Mouse (Mus musculus): ENCODE measurements around the gene Adar.

The Adar gene
- long read RNA-seq, experiment 1, partial matches to known transcripts, result 2 of 5 reads
- long read RNA-seq, experiment 1, other reads (novel, unspliced or antisense), result 3 of 5 reads
- long read RNA-seq, experiment 2, partial matches to known transcripts, result 0 of 3 reads
- long read RNA-seq, experiment 2, other reads (novel, unspliced or antisense), result 2 of 3 reads

DNA sequence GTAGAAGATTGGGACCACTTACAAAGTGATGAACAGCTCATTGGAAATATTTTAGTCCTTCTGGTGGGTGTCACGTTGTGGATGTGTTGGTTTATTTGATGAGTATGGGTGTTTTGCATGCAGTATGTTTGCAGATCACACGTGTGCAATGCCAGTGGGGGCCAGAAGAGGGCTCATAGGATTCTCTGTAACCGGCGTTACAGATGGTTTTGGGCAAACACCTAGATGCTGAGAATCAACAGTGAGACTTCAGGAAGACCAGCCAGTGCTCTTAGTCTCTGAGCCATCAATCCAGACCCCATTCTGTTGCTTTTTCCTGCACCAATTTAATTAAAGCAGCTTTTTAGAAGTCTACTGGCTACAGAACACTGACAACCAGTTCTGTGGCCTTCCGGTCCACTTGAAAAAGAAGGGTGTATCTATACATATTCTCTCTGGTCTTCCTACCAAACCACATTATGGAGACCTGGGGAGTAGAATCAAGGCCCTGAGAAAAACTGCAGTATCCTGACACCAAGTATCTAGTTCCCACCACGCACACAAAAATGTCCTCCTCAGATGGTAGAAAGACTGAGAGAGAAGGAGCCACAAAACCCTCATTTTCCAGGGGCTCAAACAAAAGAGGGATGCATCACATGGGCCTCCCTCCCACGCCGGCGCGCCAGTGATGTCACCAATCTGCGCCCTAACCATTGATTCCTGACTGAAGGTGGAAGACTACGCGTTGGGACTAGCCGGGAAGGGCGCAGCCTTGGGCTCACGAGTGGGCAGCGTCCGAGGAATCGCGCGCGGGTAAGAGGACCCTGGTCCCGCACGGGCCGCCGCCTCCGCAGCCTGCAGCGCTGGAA, at the start of gene Adar:
Adar (plus strand) TSS at position 664 of the 848 bp plus-strand sequence.
- intact Hi-C loops (cut with DNase I), result loop anchor here (5.0 kb wide), 1 partner anchor 58 kb away; the partner anchor contains the start of gene Ube2q1

- intact Hi-C loops (cut with DNase I), result no loop called here
Measured at GRCm38 (mm10) chr3:89667131-89667530, 47.7 kb upstream of the Adar start.

DNA sequence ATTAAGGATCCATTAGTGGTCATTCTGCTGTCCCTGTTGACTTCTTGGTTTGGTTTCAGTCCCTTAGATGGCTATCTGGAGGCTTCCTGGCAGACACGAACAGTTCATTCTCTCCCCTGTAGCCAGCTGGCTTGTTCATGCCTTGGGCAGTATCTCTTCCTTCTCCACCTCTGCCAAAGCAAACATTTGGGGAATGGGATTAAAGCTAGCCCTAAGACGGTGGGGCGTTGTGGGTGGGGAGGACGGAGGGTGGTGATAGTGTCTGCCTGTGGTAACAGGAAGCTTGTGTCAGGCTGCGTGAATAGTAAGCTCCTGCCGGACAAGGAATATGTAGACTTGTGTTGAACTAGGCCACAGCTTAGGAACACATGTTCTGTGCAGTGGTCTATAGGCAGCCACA, 43.5 kb upstream of the Adar start:
- intact Hi-C loops (cut with DNase I), result no loop called here

GRCm38 (mm10) chr3:89672573-89673317, 42.1 kb upstream of the Adar start:
- intact Hi-C loops (cut with DNase I), result no loop called here

DNA sequence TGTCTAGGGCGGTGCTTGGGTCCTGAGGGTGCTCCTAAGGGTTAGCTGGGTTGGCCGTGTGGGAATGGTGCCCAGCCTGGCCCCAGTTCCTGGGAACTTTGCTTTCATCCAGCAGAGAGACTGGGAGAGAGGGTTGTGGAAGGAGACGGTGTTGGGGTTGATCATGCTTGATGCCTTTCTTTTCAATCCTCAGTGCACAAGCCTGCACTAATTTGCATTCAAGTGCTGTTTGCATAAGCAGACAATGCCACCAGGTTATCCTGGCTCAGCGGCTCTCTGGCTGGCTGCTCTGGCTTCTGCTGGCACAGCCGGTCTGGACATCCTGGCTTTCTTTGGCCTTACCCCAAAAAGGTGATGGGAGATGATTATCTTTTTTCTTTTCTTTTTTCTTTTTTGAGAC, 37.2 kb upstream of the Adar start:
- intact Hi-C loops (cut with DNase I), result no loop called here

GRCm38 (mm10) chr3:89686031-89686430, 28.8 kb upstream of the Adar start:
- intact Hi-C loops (cut with DNase I), result loop anchor here (5.0 kb wide), 1 partner anchor 159 kb away; no protein-coding TSS in a partner anchor

DNA sequence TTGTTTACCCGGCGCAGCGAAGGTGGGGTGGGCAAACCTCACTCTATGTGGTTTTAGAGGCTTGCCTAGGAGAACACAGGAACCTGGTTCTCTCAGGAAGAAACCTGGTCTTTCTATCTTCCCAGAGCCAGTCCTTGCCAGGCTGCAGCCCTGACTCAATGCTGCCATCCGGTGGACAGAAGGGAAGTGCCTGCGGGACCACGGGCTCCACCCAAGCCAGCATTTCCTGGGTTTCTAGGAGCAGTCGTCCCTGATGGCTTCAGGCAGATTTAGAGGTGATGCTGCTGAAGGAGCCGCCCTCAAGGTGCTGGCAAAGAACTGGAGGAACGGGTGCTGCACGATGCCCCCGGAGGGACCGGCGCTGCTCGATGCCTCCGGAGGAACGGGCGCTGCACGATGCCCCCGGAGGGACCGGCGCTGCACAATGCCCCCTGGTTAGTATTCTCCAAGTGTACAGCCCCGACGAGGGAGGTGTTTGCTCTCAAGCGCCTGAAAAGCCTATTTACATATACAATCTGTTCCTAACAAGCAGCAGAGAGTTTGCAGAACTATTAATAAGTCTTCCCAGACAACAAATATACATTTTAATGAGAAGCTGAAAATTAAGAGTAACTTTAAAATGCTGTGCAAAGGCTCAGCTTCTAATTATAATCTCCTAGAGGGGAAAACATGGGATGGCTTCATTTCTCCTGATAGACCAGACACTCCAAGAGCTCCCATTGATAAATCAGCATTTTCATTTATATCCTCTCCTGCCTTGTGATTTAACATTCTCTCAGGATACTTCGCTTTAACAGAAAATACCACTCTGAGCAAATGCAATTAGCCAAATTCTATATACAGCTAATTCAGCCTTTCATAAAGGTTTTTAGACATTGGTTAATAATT, 25.9 kb upstream of the Adar start:
- intact Hi-C loops (cut with DNase I), result loop anchor here (2.0 to 5.0 kb wide), 2 partner anchors 162 to 176 kb away; no protein-coding TSS in a partner anchor

DNA sequence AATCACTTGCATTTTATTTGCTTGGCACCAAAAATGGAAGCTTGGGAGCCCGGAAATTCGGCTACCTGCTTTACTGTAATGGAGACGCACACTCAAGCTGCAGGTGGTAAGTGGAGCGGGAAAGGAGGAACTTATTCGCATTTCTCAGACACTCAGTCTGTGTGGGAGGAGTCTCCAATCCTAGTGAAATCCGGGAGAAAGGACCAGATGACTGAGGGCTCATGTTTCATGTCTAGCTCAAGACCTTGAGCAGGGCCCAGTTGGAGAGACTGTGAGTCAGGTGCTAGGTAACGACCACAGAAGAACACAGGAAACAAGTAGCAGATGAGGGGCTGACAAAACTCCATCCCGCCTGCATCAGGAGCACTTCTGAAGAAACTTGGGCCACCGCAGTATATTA, 23.0 kb upstream of the Adar start:
- intact Hi-C loops (cut with DNase I), result no loop called here

GRCm38 (mm10) chr3:89696152-89696821, 18.5 kb upstream of the Adar start:
- intact Hi-C loops (cut with DNase I), result no loop called here

- intact Hi-C loops (cut with DNase I), result no loop called here
Measured at GRCm38 (mm10) chr3:89698958-89699357, 15.9 kb upstream of the Adar start.

GRCm38 (mm10) chr3:89700461-89700860, 14.4 kb upstream of the Adar start:
- intact Hi-C loops (cut with DNase I), result no loop called here

- intact Hi-C loops (cut with DNase I), result no loop called here
Measured at GRCm38 (mm10) chr3:89703596-89703995, 11.2 kb upstream of the Adar start.

- intact Hi-C loops (cut with DNase I), result no loop called here
Measured at GRCm38 (mm10) chr3:89704064-89704463, 10.8 kb upstream of the Adar start.

DNA sequence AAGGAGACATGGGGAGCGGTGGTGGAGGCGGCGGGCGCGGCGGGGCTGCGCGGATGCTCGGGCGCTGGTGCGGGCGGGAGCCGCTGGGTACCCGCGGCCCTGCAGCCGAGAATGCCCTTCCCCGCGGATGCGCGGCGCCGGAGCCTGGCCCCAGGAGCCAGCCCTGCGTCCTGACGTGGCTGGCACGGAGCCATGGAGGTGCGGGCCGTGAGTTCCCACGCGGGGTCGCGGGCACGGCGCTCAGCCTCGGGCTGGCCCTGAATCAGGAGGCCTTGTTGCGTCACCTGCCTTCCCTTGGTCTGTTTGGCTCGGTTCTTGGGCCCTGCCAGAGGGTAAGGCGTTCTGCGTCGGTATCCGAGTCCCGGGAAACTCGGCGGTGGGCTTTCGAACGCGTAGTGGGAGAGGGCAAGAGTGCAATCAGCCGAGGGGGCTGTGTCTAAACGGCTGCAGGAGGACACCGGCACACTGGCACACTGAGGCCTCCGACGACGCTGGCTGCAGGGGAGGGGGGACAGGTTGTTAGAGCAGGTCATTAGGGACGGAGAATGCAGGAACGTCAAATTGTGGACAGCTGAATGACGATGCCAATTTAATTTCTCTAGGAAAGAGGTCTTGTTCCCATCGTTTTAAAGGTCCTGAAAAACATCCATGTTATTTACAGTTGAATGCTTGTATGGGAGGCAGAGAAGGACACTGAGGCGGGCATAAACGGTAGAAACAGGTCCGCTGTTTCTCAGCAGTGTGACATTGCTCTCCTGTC, 565 bp downstream of the Adar start:
- intact Hi-C loops (cut with DNase I), result no loop called here

GRCm38 (mm10) chr3:89715967-89716256, 1.1 kb downstream of the Adar start:
- intact Hi-C loops (cut with DNase I), result no loop called here

- intact Hi-C loops (cut with DNase I), result no loop called here
Measured at GRCm38 (mm10) chr3:89722032-89722431, 7.2 kb downstream of the Adar start.

DNA sequence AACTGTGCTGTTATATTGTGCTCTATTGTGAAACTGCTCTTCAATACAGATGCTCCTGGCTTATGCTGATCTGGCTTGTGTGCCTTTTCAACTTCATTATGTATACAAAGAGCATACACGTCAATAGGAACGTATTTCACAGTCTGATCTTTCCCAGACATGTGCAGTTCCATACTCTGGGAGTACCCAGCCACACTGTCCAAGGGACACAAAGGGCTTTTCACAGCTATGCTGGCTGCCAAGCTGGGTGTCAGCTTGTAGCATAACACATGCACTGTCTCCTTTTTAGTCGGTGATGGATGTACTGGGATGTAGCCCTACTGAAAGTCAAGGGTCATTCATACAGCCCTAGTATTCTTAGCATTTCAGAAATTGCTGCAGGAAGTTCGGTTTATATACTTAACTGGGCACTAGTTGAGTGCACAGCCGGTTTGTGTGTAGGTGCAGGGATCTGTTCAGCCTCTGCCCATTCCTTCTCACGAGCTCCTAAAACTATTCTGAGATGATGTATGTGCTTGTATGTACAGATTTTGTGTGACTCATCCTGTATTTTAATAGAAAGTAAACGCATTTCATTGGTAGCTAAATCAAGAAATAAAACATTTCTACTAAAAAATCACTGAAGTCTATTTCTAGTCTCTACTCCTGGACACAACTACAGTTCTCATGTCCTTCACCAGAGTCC, 8.7 kb downstream of the Adar start:
- intact Hi-C loops (cut with DNase I), result no loop called here

GRCm38 (mm10) chr3:89727028-89727427, 12.2 kb downstream of the Adar start:
- intact Hi-C loops (cut with DNase I), result no loop called here

DNA sequence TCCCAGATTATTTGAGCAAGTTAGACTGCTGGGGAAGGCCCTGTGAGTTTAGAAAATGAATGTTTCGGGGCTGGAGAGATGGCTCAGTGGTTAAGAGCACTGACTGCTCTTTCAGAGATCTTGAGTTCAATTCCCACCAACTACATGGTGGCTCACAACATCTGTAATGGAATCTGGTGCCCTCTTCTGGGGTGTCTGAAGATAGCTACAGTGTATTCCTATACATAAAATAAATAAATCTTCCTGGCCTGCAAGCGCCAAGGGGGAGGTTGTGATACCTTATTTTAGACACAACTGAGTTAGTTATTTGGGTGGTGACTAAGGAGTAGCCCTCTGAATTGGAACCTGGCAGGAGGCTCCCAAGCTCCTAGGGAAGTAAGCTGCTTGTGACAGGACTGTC, 14.0 kb downstream of the Adar start:
- intact Hi-C loops (cut with DNase I), result no loop called here
